Comparison of ENCODE assay signal across 10 mouse cellular contexts in the genomic region with DNA sequence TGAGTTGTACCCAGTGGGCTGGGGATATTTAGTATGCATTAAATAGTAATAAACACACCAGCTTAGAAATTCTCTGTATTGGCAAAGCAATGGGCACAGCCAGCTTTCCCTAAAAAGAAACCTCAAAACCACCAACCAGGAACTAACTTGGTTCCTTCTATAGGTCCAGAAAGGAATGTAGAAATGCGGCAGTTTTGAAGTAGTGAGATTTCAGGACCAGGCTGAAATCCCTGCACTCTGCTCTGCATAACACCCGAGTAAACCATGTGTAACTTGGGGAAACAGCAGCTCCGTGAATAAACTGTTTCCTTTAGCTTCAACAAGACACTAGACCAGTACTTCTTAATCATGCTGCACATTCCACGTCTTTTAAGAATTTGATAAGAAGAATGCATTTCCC. TPM values are rescaled to one million over a fixed set of nuclear protein-coding genes. Genes with fewer than 3 reads are reported as not detected.
DNase-seq lines count a peak whose midpoint lies in the region; ATAC-seq and TF ChIP-seq lines count a peak whose summit lies in the region.
"Had no signal": no experiment of that assay in that cellular context is flagged by ENCODE, and none has a peak within 500 bp of the region (broad histone marks: within the 10 kb centered on the region; RNA-seq: fewer than 3 reads in every experiment).

No protein-coding gene starts in this region.

- no peak for TF ChIP-seq CTCF in liver, embryonic 14.5 days (IDR thresholded peaks at IDR 0.05; ENCODE audit: low read depth)
- TF ChIP-seq CTCF in stomach, postnatal 0 days (IDR thresholded peaks at IDR 0.05; ENCODE audit: low read depth): no peak

- ATAC-seq in neural tube, embryonic 11.5 days (ENCODE audit: insufficient read depth, low FRiP score, low TSS enrichment): no peak
- ATAC-seq in liver, embryonic 14.5 days (ENCODE audit: insufficient read depth): no peak
- ATAC-seq in stomach, postnatal 0 days (ENCODE audit: low FRiP score, low TSS enrichment): no peak

- peak overlapping the region; percentile 13 for H3K4me2 ChIP-seq in neural tube, embryonic 11.5 days (ENCODE audit: low read depth)
- H3K4me2 ChIP-seq in liver, embryonic 14.5 days (ENCODE audit: low read depth): peak overlapping the region; percentile 78
- H3K4me2 ChIP-seq in stomach, postnatal 0 days (replicated peaks; ENCODE audit: low read depth): peak overlapping the region; percentile 69

- no peak for TF ChIP-seq EP300 in liver, embryonic 14.5 days (IDR thresholded peaks at IDR 0.05; ENCODE audit: low read depth)
- no peak for TF ChIP-seq EP300 in stomach, postnatal 0 days (optimal IDR thresholded peaks at IDR 0.05)

- H3K4me3 ChIP-seq in heart, embryonic 10.5 days: peak overlapping the region; percentile 92
- H3K4me3 ChIP-seq in neural tube, embryonic 11.5 days (ENCODE audit: low read depth, low read length): no peak overlapping the region
- H3K4me3 ChIP-seq in liver, embryonic 14.5 days (ENCODE audit: insufficient read depth in 1 of 2, low read depth in 2 of 2, low read length in 2 of 2): peak overlapping the region in 1 of 2 experiments; percentile 81; a peak in 1 of 4 replicates
- H3K4me3 ChIP-seq in stomach, postnatal 0 days (ENCODE audit: low read depth, low read length): peak overlapping the region; percentile 85

- no peak overlapping the region for H3K9ac ChIP-seq in neural tube, embryonic 11.5 days (ENCODE audit: low read length)
- H3K9ac ChIP-seq in liver, embryonic 14.5 days (replicated peaks): no peak overlapping the region
- 0 out of 2 replicates have a peak overlapping the region, but pooled peaks have one; percentile 8 for H3K9ac ChIP-seq in stomach, postnatal 0 days (ENCODE audit: low read length)

- no peaks in the 10 kb centered on the region for H3K27me3 ChIP-seq in heart, embryonic 10.5 days (ENCODE audit: insufficient read depth, poor library complexity, severe bottlenecking)
- H3K27me3 ChIP-seq in neural tube, embryonic 11.5 days (ENCODE audit: control insufficient read depth, insufficient read depth, low read length): no peaks in the 10 kb centered on the region
- no peaks in the 10 kb centered on the region for H3K27me3 ChIP-seq in liver, embryonic 14.5 days (ENCODE audit: control insufficient read depth, insufficient read depth, low read length)
- no peaks in the 10 kb centered on the region for H3K27me3 ChIP-seq in stomach, postnatal 0 days (ENCODE audit: control insufficient read depth, insufficient read depth, low read length)

- no peaks in the 10 kb centered on the region for H3K9me3 ChIP-seq in heart, embryonic 10.5 days
- no peaks in the 10 kb centered on the region for H3K9me3 ChIP-seq in neural tube, embryonic 11.5 days (ENCODE audit: control insufficient read depth, low read length)
- no peaks in the 10 kb centered on the region for H3K9me3 ChIP-seq in liver, embryonic 14.5 days (ENCODE audit: control insufficient read depth, low read length)
- H3K9me3 ChIP-seq in stomach, postnatal 0 days (ENCODE audit: control insufficient read depth, low read length): no peaks in the 10 kb centered on the region

- no peak overlapping the region for H3K27ac ChIP-seq in heart, embryonic 10.5 days
- no peak overlapping the region for H3K27ac ChIP-seq in neural tube, embryonic 11.5 days (ENCODE audit: low read depth, low read length)
- H3K27ac ChIP-seq in liver, embryonic 14.5 days: no peak overlapping the region
- no peak overlapping the region for H3K27ac ChIP-seq in stomach, postnatal 0 days (replicated peaks)

- WGBS in heart, embryonic 10.5 days: 24% methylated on average over 4 of the region's 4 CpGs
- 69% methylated on average over 4 of the region's 4 CpGs for WGBS in neural tube, embryonic 11.5 days
- WGBS in liver, embryonic 14.5 days (ENCODE audit: insufficient replicate concordance): 15% methylated on average over 4 of the region's 4 CpGs
- WGBS in stomach, postnatal 0 days: 11% methylated on average over 4 of the region's 4 CpGs

- no peak for DNase-seq in heart, embryonic 10.5 days (ENCODE audit: low spot score)
- no peak for DNase-seq in heart, adult 8-10 months (ENCODE audit: low spot score)
- no peak for DNase-seq in neural tube, embryonic 11.5 days (ENCODE audit: low spot score)
- DNase-seq in neural tube, embryonic 10.5 days (ENCODE audit: extremely low spot score, low spot score): no peak
- no peak for DNase-seq in liver, embryonic 14.5 days (ENCODE audit: low read depth in 3 of 3, low spot score in 3 of 3)
- no peak for DNase-seq in stomach, postnatal 0 days (ENCODE audit: low spot score)
- DNase-seq in right cerebral cortex, postnatal 14 days: no peak
- no peak for DNase-seq in frontal cortex, postnatal 14 days (ENCODE audit: low spot score in 2 of 2)
- DNase-seq: cerebellum, adult 2 months had no signal

- no peaks in the 10 kb centered on the region for H3K36me3 ChIP-seq in heart, embryonic 10.5 days
- no peaks in the 10 kb centered on the region for H3K36me3 ChIP-seq in neural tube, embryonic 11.5 days (ENCODE audit: control insufficient read depth, insufficient read depth, low read length)
- H3K36me3 ChIP-seq in liver, embryonic 14.5 days (replicated peaks; ENCODE audit: control insufficient read depth, insufficient read depth, low read depth): no peaks in the 10 kb centered on the region
- no peaks in the 10 kb centered on the region for H3K36me3 ChIP-seq in stomach, postnatal 0 days (ENCODE audit: control insufficient read depth, insufficient read depth, low read length)

- peaks cover 33% of the 10 kb centered on the region for H3K4me1 ChIP-seq in heart, embryonic 10.5 days
- peaks cover 7% of the 10 kb centered on the region; the same call in 1 of the 2 replicates for H3K4me1 ChIP-seq in neural tube, embryonic 11.5 days (ENCODE audit: control insufficient read depth, insufficient read depth, low read length)
- peaks cover 11 to 14% of the 10 kb centered on the region in 2 experiments for H3K4me1 ChIP-seq in liver, embryonic 14.5 days (replicated peaks; ENCODE audit: control insufficient read depth in 2 of 2, insufficient read depth in 2 of 2, low read length in 1 of 2)
- H3K4me1 ChIP-seq in stomach, postnatal 0 days (replicated peaks; ENCODE audit: control insufficient read depth, insufficient read depth): peaks cover 4% of the 10 kb centered on the region

RNA-seq across cellular contexts. Expression of a gene that starts 1.7 kb away (rescaled TPM):
- 38.3 and 44.4 TPM in 2 replicates for polyA plus RNA-seq in heart, embryonic 10.5 days (2016; fragmentation: Nextera tagmentation; extraction: Ambion mirVana)
- total RNA-seq in heart, adult 8-10 months (2022): 10 to 100 TPM; 10.5 to 16.7 (median 14.3) TPM
- 40.8 and 41.4 TPM in 2 replicates for polyA plus RNA-seq in neural tube, embryonic 11.5 days (2014; fragmentation: Nextera tagmentation; extraction: Ambion mirVana)
- polyA plus RNA-seq in liver, embryonic 14.5 days (2012; rRNA removed): 3.7 and 5.3 TPM in 2 replicates
- polyA plus RNA-seq in liver, embryonic 14.5 days (2014; fragmentation: Nextera tagmentation; extraction: Ambion mirVana): 10.9 and 12.0 TPM in 2 replicates
- 55.8 and 60.9 TPM in 2 replicates for polyA plus RNA-seq in stomach, postnatal 0 days (2015; fragmentation: Nextera tagmentation; extraction: Ambion mirVana)

RNA-seq across cellular contexts. Expression of a gene that starts 12.7 kb away (rescaled TPM):
- polyA plus RNA-seq in heart, embryonic 10.5 days (2016; fragmentation: Nextera tagmentation; extraction: Ambion mirVana): not detected in 2 replicates
- under 1 TPM in 2 of 4 experiments, not detected in 2; 0.09 to 0.11 TPM for total RNA-seq in heart, adult 8-10 months (2022)
- 0.07 TPM in 1 of 2 replicates, not detected in the other for polyA plus RNA-seq in neural tube, embryonic 11.5 days (2014; fragmentation: Nextera tagmentation; extraction: Ambion mirVana)
- not detected in 2 replicates for polyA plus RNA-seq in liver, embryonic 14.5 days (2012; rRNA removed)
- not detected in 2 replicates for polyA plus RNA-seq in liver, embryonic 14.5 days (2014; fragmentation: Nextera tagmentation; extraction: Ambion mirVana)
- polyA plus RNA-seq in stomach, postnatal 0 days (2015; fragmentation: Nextera tagmentation; extraction: Ambion mirVana): 0.15 and 0.21 TPM in 2 replicates
- total RNA-seq: layer of hippocampus, postnatal 25 days had no signal

Comparison
In these comparisons a context has a peak if more than half of its experiments do, and no peak if none do; other contexts are left out.
1. H3K4me2 ChIP-seq: peak in every context shown above with its lines; median percentile 78 in liver, embryonic 14.5 days; 69 in stomach, postnatal 0 days; 13 in neural tube, embryonic 11.5 days.